Mouse (Mus musculus): Measurements from ENCODE around the gene Slc4a5. TPM values are rescaled to one million over a fixed set of nuclear protein-coding genes. Genes with fewer than 3 reads are reported as not detected.

The Slc4a5 gene
- total and polyA plus RNA-seq, 3 experiments: 0.04 TPM; not detected in 2

- Histone ChIP-seq H3K4me3 (ENCODE audit: control insufficient read depth in 1 of 2, insufficient read depth in 1 of 2, low read depth in 2 of 2, low read length in 2 of 2) (no peak overlapping the region), H3K9ac (ENCODE audit: control insufficient read depth, low read depth, low read length, poor library complexity, severe bottlenecking) (no peak overlapping the region), H3K27me3 (ENCODE audit: control insufficient read depth in 1 of 2, insufficient read depth in 2 of 2, low read length in 2 of 2) (no peaks in the 10 kb centered on the region), H3K4me1 (ENCODE audit: control insufficient read depth in 1 of 2, insufficient read depth in 2 of 2, low read length in 2 of 2) (no peaks in the 10 kb centered on the region), H3K36me3 (ENCODE audit: control insufficient read depth in 1 of 2, insufficient read depth in 2 of 2, low read length in 2 of 2) (no peaks in the 10 kb centered on the region; a peak in 1 of 4 replicates), H3K27ac (ENCODE audit: control insufficient read depth, low read depth, low read length) (no peak overlapping the region), H3K9me3 (replicated peaks; ENCODE audit: insufficient read depth, low read length) (no peaks in the 10 kb centered on the region), H3K79me2 (ENCODE audit: control insufficient read depth, insufficient read depth, low read length, poor library complexity) (no peaks in the 10 kb centered on the region)
- TF ChIP-seq MEF2A (IDR thresholded peaks at IDR 0.05; ENCODE audit: extremely low read depth, insufficient replicate concordance, low read depth, low read length, poor library complexity, severe bottlenecking): no peak
- TF ChIP-seq CHD2 (IDR thresholded peaks at IDR 0.05; ENCODE audit: low read length): no peak
- TF ChIP-seq ZMIZ1 (IDR thresholded peaks at IDR 0.05; ENCODE audit: low read depth, low read length): no peak
- no peak for TF ChIP-seq ELF1 (IDR thresholded peaks at IDR 0.05; ENCODE audit: low read depth, low read length)
- no peak for TF ChIP-seq SMC3 (IDR thresholded peaks at IDR 0.05; ENCODE audit: low read depth, low read length)
- no peak for TF ChIP-seq POLR2AphosphoS5 (IDR thresholded peaks at IDR 0.05; ENCODE audit: borderline replicate concordance, low read depth, low read length)
- no peak for TF ChIP-seq RAD21 (IDR thresholded peaks at IDR 0.05; ENCODE audit: low read depth, low read length)
- TF ChIP-seq USF2 (IDR thresholded peaks at IDR 0.05; ENCODE audit: borderline replicate concordance in 1 of 2, insufficient read depth in 1 of 2, low read depth in 1 of 2, low read length in 2 of 2): no peak
- no peak for TF ChIP-seq GATA1 (IDR thresholded peaks at IDR 0.05; ENCODE audit: low read depth, low read length)
- no peak for TF ChIP-seq MAZ (IDR thresholded peaks at IDR 0.05; ENCODE audit: low read depth, low read length)
- TF ChIP-seq KAT2A (conservative IDR thresholded peaks at IDR 0.05; ENCODE audit: low read depth, low read length): no peak
- no peak for TF ChIP-seq TBP (IDR thresholded peaks at IDR 0.05; ENCODE audit: low read depth, low read length)
- no peak for TF ChIP-seq NELFE (IDR thresholded peaks at IDR 0.05; ENCODE audit: low read depth, low read length)
- TF ChIP-seq RCOR1 (IDR thresholded peaks at IDR 0.05; ENCODE audit: low read depth, low read length): no peak
- no peak for TF ChIP-seq HCFC1 (IDR thresholded peaks at IDR 0.05; ENCODE audit: low read depth, low read length)
- no peak for TF ChIP-seq MXI1 (IDR thresholded peaks at IDR 0.05; ENCODE audit: low read depth, low read length)
- TF ChIP-seq E2F4 (IDR thresholded peaks at IDR 0.05; ENCODE audit: borderline replicate concordance, low read depth, low read length): no peak
- no peak for DNase-seq (ENCODE audit: low read depth, low spot score)
Measured at GRCm38 (mm10) chr6:83186946-83187345, 32.7 kb upstream of the Slc4a5 start.

GRCm38 (mm10) chr6:83193571-83193970 lies 26.1 kb upstream of the Slc4a5 start:
- no peak overlapping the region for H3K4me3 ChIP-seq (ENCODE audit: control insufficient read depth in 1 of 2, insufficient read depth in 1 of 2, low read depth in 2 of 2, low read length in 2 of 2)
- DNase-seq (ENCODE audit: low read depth, low spot score): no peak
- H3K27ac ChIP-seq (ENCODE audit: control insufficient read depth, low read depth, low read length): no peak overlapping the region
- H3K36me3 ChIP-seq (ENCODE audit: control insufficient read depth in 1 of 2, insufficient read depth in 2 of 2, low read length in 2 of 2): peaks cover 0 to 4% of the 10 kb centered on the region in 2 experiments; a peak in 1 of 4 replicates
- H3K9me3 ChIP-seq (replicated peaks; ENCODE audit: insufficient read depth, low read length): no peaks in the 10 kb centered on the region
- H3K4me1 ChIP-seq (ENCODE audit: control insufficient read depth in 1 of 2, insufficient read depth in 2 of 2, low read length in 2 of 2): no peaks in the 10 kb centered on the region
- H3K9ac ChIP-seq (ENCODE audit: control insufficient read depth, low read depth, low read length, poor library complexity, severe bottlenecking): no peak overlapping the region
- no peaks in the 10 kb centered on the region for H3K27me3 ChIP-seq (ENCODE audit: control insufficient read depth in 1 of 2, insufficient read depth in 2 of 2, low read length in 2 of 2)
- no peaks in the 10 kb centered on the region for H3K79me2 ChIP-seq (ENCODE audit: control insufficient read depth, insufficient read depth, low read length, poor library complexity)
- TF ChIP-seq MYC (IDR thresholded peaks at IDR 0.05; ENCODE audit: low read depth, low read length): no peak
- no peak for TF ChIP-seq MEF2A (IDR thresholded peaks at IDR 0.05; ENCODE audit: extremely low read depth, insufficient replicate concordance, low read depth, low read length, poor library complexity, severe bottlenecking)
- no peak for TF ChIP-seq GATA1 (IDR thresholded peaks at IDR 0.05; ENCODE audit: low read depth, low read length)
- TF ChIP-seq ZKSCAN1 (IDR thresholded peaks at IDR 0.05; ENCODE audit: low read depth, low read length): no peak
- TF ChIP-seq MYB (IDR thresholded peaks at IDR 0.05; ENCODE audit: low read depth, low read length): no peak
- TF ChIP-seq ZMIZ1 (IDR thresholded peaks at IDR 0.05; ENCODE audit: low read depth, low read length): no peak
- no peak for TF ChIP-seq TBP (IDR thresholded peaks at IDR 0.05; ENCODE audit: low read depth, low read length)
- TF ChIP-seq SIN3A (IDR thresholded peaks at IDR 0.05; ENCODE audit: low read length): no peak
